Mouse (Mus musculus) C2C12 (cell line): ENCODE measurements around the gene Cdc123.
"Not testable (repeated sequence)": the region's sequence is repeated elsewhere in the genome, so short reads cannot be mapped to it uniquely, and the experiment has no call there.

Experiments used
- CTCF ChIP-seq: IDR thresholded peaks from one replicate; pipeline ENCODE4 v1.5.1; 2011; ENCODE audit not compliant: control insufficient read depth, insufficient read depth, insufficient read length
- MYOD1 ChIP-seq: IDR thresholded peaks from one replicate; pipeline ENCODE4 v1.6.1; 2011; ENCODE audit warnings: low read depth; ENCODE audit not compliant: control insufficient read depth, insufficient read length

DNA sequence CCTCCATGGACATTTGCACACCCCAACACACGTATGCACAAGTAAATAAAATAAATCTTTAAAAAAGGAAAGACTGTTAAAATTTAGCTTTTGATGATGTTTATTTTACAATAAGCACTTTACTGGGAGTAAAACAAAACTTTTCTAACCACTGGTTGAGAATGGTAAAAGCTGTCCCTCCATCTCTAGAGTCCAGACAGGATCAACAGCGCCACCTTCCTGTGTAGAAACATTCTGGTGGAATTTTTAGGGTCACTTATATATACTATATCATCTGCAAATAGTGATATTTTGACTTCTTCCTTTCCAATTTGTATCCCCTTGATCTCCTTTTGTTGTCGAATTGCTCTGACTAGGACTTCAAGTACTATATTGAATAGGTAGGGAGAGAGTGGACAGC is 38.8 kb downstream of the Cdc123 start:
- not testable (repeated sequence) for TF ChIP-seq CTCF, MYOD1
